Mouse (Mus musculus) brain, embryonic 14.5 days (tissue): Measurements from ENCODE around the gene Ptch2.

ENCODE experiments used
- CTCF ChIP-seq: fragments of 200-500 bp; IDR thresholded peaks from 2 replicates; pipeline ENCODE4 v1.5.1; 2012; ENCODE audit warnings: inconsistent platforms, mild to moderate bottlenecking, moderate library complexity, borderline replicate concordance; ENCODE audit not compliant: insufficient read depth, insufficient read length; ENCODE audit errors: extremely low read depth
- POLR2A ChIP-seq: fragments of 200-500 bp; IDR thresholded peaks from 2 replicates; pipeline ENCODE4 v1.6.1; 2012; ENCODE audit warnings: mild to moderate bottlenecking, inconsistent platforms, borderline replicate concordance; ENCODE audit not compliant: poor library complexity, insufficient read depth, insufficient read length, severe bottlenecking; ENCODE audit errors: extremely low read depth

- TF ChIP-seq POLR2A (no peak), CTCF (no peak)
These were observed 54.4 kb downstream of the Ptch2 start for GRCm38 (mm10) chr4:117150212-117150733.
